Mouse (Mus musculus) kidney, adult 2 months (tissue): ENCODE measurements around the gene Vstm4.

Experiments used
- CTCF ChIP-seq: fragments of 200-500 bp; conservative IDR thresholded peaks from 2 replicates; pipeline ENCODE4 v1.5.1; 2011; ENCODE audit warnings: low read depth, mild to moderate bottlenecking, control low read depth, low read length, moderate library complexity, mixed read lengths; ENCODE audit not compliant: insufficient read depth, insufficient read length
- POLR2A ChIP-seq: fragments of 200-500 bp; IDR thresholded peaks from one replicate; pipeline ENCODE4 v1.6.1; 2011; ENCODE audit warnings: low read depth, low read length, control low read depth

DNA sequence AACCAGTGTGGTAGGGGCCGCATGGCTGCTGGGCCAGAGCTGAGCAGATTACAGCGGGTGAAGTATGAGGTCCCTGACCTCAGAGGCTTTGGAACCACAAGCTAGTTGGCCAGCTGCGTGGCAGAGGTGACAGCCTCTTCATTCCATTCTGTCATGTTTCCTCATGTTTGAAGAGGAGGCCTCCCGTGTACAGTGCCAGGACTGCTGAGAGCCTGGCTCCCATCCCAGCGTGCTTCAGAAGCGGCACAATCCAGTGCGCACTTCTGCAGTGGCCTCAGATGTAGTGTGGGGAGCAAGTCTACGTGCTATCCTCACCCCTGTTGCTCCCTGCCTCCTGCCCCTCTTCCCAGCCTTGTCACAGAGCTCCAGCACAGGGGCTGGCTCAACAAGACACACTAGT, 99.9 kb downstream of the Vstm4 start:
- TF ChIP-seq CTCF (no peak), POLR2A (no peak)
